Mouse (Mus musculus): ENCODE results near the gene Dcaf10.

Dcaf10 gene

DNA sequence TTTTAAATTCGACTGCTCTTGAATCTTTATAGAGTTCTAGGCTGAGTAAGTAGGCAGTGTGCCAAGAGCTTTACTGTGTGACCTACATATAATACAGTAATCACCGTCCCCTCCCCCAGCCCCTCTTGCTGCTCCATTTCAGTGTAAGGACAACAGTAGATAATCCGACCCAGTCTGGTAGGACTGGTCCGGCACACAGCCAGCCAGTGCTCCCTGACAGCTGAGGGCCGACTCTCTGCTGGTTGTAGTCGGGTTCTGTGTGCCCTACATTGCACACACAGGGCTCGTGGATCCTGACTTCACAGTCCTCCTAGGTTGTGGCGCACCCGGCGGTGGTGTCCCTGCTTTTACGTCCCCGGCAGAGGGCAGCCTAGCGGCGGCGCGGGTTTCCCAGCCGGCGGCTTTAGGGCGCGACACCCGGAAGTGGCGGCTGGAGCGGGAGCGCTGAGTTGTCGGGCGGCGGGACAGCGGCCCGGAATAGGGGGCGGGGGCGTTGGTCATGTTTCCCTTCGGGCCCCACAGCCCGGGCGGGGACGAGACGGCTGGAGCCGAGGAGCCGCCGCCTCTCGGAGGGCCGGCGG, at the start of gene Dcaf10:
TSS of gene Dcaf10 (plus strand) at position 433 of the 581 bp plus-strand sequence.
- CTCF ChIA-PET = no interaction called here
- POLR2A ChIA-PET = interaction anchor here in 3 of 4 experiments (0.5 to 1.5 kb wide), 15 partner anchors 10 to 454 kb away, joined by 3 to 5 read pairs (median 3); partner anchors contain the start of genes Slc25a51 (in 2 of the 3), Tomm5 (in 1 of the 3), Trmt10b (in 1 of the 3) and Zbtb5 (in 1 of the 3)

DNA sequence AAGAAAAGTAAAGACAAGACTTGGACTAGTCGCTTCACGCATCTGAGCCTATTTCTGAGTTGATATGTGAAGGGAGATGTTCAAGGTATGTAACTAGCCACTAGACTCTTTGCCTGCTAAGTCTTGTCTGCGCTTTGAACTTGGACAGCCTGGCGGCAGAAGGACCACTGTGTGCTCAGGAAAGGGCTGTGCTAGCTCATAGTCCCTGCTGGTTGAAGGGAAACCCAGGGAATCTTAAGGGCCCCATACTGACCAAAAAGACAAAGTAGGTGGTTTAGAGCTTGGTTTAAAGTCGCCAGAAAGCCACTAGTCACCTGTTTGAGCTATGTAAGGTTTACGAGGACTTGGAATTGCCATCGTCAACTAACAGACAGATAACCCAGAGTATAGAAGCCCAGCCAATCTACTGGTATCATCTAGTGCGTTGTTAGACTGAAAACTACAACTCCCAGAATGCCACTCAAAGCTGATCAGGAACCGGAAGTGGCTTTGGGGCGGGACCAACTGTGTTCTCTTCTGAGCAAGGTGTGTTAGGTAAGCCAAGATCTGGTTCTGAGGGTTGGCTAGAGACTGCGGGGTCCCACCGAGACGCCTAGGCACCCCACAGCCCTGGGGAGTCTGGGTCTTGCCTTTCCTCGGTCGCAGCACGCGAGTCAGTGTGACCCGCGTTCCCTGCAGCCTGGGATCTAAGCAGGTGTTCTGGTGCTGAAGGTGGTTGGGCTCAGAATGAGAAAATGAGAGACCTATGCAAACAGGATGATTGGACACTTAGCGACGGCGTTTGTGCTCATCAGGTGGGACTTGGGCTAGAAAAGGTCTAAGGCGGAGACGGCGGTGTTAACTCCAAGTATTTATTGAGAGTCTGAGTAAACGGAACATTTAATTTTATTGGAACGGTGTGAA, 45.0 kb upstream of the Dcaf10 start, which contains the start of gene Trmt10b:
TSS of gene Trmt10b (plus strand) at position 466 of the 903 bp plus-strand sequence.
- POLR2A ChIA-PET = interaction anchor here in 2 of 4 experiments (0.6 to 1.8 kb wide), 12 partner anchors 9 to 315 kb away, joined by 3 to 12 read pairs (median 3); partner anchors contain the start of gene Grhpr (in 1 of the 2)
- CTCF ChIA-PET = interaction anchor here in 3 of 4 experiments (1.0 to 1.3 kb wide), 8 partner anchors 9 to 16 kb away, joined by 3 to 10 read pairs (median 4); no protein-coding TSS in a partner anchor

DNA sequence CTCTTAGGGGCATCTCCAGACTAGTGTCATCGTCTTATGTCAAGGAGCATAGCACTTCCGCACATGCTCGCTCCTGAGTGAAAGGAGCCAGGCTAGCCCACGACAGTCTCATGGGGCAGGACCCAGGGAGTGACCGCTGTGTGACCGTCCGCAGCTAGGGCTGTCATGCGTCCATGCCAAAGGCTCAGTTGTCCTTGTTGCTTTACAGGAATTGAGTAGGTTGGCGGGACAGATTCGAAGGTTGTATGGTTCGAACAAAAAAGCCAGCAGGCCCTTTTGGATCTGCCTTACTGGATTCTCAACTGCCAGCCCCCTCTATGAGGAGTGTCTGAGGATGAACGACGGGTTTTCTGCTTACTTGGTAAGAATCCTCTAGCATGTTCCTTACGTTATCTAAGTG, 36.4 kb upstream of the Dcaf10 start:
- ChIA-PET POLR2A (interaction anchor here in 2 of 4 experiments (1.0 to 1.1 kb wide), 2 partner anchors 9 to 37 kb away, joined by 3 read pairs; partner anchors contain the start of genes Dcaf10 (in 1 of the 2), Exosc3 (in 1 of the 2) and Trmt10b (in 1 of the 2)), CTCF (interaction anchor here in 2 of 4 experiments (0.6 to 0.7 kb wide), 3 partner anchors 25 to 293 kb away, joined by 3 read pairs; no protein-coding TSS in a partner anchor)

DNA sequence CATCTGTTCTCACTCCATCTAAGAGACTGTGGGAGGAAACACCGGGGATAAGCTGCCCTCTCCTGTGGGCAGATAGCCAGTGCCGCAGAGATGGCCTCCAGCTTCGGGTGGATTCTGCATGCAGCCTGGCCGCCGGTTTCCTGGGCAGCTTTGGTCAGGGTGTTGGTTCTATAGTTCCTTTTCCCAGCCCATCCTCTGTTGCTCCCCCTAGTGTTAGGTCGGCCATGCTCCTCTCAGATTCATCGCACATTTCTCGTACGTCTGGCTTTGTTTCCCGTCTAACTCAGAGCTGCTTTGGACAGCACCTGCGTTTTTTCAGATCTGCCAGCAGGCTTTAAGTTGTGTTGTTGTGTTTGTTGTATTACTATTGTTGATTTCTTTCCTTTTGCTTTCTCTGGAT, 33.9 kb upstream of the Dcaf10 start:
- CTCF ChIA-PET = interaction anchor here (0.6 to 1.7 kb wide), 25 partner anchors 8 to 1407 kb away, joined by 3 to 8 read pairs (median 3); partner anchors contain the start of genes Trmt10b (in 3 of the 4), Polr1e (in 1 of the 4) and Slc25a51 (in 1 of the 4)

DNA sequence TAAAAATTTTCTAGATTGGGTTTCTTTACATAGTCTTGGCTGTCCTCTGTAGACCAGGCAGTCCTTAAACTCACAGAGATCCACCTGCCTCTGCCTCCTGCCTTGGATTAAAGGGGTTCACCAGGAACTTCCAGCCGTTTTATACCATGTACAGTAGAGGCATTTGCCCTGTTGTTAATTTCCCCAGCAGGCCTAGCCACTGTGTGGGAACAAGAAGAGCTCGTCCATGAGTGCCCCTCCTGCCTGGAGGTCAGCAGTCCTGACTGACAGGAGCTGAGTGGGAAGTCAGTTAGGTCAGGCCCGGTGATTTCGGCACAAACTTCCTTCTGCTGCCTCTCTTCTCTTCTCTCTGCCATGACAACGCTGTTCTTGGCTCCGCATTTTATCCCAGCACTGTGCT, 33.3 kb upstream of the Dcaf10 start:
- POLR2A ChIA-PET = interaction anchor here in 2 of 4 experiments (1.1 to 1.8 kb wide), 2 partner anchors 12 kb away, joined by 3 to 6 read pairs; no protein-coding TSS in a partner anchor
- CTCF ChIA-PET = interaction anchor here (0.6 to 1.7 kb wide), 17 partner anchors 8 to 458 kb away, joined by 3 to 8 read pairs (median 4); partner anchors contain the start of genes Trmt10b (in 3 of the 4), Polr1e (in 1 of the 4) and Slc25a51 (in 1 of the 4)

More for the DNA sequence above, 33.9 kb upstream of the Dcaf10 start:
- POLR2A ChIA-PET = interaction anchor here in 3 of 4 experiments (1.1 to 1.8 kb wide), 6 partner anchors 8 to 292 kb away, joined by 3 to 6 read pairs (median 4); partner anchors contain the start of gene Trmt10b (in 1 of the 3)

DNA sequence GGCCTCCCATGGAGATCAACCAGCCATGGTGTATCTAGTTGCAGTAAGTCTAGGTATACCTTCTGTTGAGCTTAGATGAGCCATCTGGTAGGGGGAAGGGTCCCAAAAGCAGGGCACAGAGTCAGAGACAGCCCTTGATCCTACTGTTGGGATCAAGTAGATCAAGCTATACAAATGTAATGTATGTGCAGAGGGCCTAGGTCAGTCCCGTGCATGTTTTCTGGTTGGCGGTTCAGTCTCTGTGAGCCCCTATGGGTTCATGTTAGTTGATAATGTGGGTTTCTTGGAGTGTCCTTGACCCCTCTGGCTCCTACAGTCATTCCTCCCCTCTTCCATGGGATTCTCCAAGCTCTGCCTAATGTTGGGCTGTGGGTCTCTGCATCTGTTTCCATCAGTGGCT, 30.8 kb upstream of the Dcaf10 start:
- ChIA-PET CTCF (no interaction called here), POLR2A (interaction anchor here in 1 of 4 experiments (0.9 kb wide), 1 partner anchor 14 kb away, joined by 3 read pairs; the partner anchor contains the start of gene Trmt10b)

DNA sequence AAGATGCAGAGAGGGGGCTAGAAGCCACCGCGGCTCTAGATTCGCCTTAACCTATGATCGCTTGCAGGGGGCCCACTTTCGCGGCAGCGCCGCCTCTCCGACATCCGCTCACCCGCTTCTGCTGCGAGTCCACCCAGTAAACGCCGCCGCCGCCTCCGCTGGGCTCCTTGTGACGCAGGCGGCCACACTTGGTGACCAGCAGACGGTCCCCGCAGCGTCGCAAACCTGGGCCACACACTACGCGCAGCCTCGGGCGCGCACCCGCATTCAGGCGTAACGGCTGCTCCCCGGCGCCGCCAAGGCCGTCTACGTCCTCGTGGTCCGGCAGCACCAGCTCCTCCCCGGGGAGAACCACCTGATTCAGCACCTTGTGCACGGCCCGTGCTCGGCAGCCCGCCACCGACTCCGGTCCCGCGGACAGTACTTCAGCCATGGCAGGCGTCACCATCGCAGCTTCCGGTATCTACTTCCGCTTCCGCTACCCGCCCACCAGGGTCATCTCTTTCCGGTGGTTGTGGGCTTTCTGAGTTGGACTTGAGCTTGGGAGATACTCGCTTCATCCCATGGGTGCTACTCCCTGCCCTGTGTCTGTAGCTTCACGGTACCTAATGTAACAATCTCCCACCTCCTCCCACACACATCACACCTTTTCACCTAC, 21.6 kb upstream of the Dcaf10 start:
- POLR2A ChIA-PET = interaction anchor here (0.7 to 1.7 kb wide), 14 partner anchors 12 to 361 kb away, joined by 3 to 6 read pairs (median 3); partner anchors contain the start of genes Zbtb5 (in 2 of the 4) and Dcaf10 (in 1 of the 4)

DNA sequence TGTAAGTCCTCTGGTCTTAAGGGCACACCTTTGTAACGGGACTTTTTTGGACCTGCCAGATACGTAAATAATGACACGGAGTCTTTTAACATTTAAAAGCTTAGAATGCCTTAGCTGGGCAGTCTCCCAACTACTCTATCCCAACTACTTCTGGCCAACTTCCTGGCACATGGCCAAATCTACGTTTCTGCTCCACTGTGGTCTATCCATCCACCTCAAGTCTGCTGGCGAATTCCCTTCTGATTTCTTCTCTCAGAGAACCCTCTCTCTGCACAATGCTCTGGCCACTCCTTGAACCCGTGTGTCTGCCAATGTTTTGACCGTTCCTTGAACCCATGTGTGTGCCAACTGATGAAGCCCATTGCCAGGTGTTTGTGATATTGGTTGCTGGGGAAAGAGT, 10.8 kb upstream of the Dcaf10 start:
- POLR2A ChIA-PET = interaction anchor here in 1 of 4 experiments (0.9 kb wide), 1 partner anchor 11 kb away, joined by 3 read pairs; the partner anchor contains the start of genes Dcaf10 and Exosc3
- CTCF ChIA-PET = no interaction called here

More for the DNA sequence above, 21.6 kb upstream of the Dcaf10 start:
- CTCF ChIA-PET = interaction anchor here in 1 of 4 experiments (0.6 kb wide), 1 partner anchor 710 kb away, joined by 5 read pairs; no protein-coding TSS in a partner anchor

DNA sequence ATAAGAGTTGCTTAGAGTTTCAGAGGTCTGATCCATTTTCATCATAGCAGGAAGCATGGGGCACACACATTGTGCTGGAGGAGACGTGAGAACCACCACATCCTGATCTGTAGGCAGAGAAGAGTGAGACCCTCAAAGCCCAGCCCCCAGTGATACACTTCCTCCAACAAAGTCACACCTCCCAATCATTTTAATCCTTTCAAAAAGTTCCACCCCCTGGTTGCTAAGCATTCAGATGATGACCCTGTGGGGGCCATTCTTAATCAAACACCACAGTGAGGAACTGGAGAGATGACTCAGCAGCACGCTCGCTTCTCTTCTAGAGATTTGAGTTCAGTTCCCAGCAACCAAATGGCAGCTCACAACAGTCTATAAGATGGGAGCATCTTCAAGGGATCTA, 9.4 kb upstream of the Dcaf10 start:
- POLR2A ChIA-PET = interaction anchor here in 2 of 4 experiments (0.6 to 1.4 kb wide), 4 partner anchors 9 to 88 kb away, joined by 3 to 5 read pairs (median 3); partner anchors contain the start of gene Dcaf10 (in 1 of the 2)
- CTCF ChIA-PET = no interaction called here

DNA sequence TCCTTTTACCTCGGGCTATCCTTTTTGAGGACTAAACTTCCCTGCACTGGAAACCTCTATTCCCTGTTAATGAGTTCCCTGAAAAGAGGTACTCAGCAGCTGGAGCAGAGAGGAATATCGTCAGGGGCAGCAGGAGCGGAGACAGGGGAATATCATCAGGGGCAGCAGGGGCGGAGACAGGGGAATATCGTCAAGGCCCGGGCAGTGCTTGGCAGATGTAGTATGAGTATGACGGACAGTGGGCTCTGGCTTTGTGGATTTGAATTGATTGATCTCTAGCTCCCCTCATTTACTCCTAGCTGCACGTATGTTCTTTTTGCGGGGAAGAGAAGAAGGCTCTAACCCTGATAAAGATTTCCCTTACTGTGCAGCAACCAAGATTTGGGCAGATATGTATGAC, 675 bp upstream of the Dcaf10 start:
- POLR2A ChIA-PET = interaction anchor here in 3 of 4 experiments (0.5 to 1.5 kb wide), 10 partner anchors 9 to 455 kb away, joined by 3 to 5 read pairs (median 3); partner anchors contain the start of genes Slc25a51 (in 1 of the 3), Tomm5 (in 1 of the 3) and Trmt10b (in 1 of the 3)
- CTCF ChIA-PET = no interaction called here

DNA sequence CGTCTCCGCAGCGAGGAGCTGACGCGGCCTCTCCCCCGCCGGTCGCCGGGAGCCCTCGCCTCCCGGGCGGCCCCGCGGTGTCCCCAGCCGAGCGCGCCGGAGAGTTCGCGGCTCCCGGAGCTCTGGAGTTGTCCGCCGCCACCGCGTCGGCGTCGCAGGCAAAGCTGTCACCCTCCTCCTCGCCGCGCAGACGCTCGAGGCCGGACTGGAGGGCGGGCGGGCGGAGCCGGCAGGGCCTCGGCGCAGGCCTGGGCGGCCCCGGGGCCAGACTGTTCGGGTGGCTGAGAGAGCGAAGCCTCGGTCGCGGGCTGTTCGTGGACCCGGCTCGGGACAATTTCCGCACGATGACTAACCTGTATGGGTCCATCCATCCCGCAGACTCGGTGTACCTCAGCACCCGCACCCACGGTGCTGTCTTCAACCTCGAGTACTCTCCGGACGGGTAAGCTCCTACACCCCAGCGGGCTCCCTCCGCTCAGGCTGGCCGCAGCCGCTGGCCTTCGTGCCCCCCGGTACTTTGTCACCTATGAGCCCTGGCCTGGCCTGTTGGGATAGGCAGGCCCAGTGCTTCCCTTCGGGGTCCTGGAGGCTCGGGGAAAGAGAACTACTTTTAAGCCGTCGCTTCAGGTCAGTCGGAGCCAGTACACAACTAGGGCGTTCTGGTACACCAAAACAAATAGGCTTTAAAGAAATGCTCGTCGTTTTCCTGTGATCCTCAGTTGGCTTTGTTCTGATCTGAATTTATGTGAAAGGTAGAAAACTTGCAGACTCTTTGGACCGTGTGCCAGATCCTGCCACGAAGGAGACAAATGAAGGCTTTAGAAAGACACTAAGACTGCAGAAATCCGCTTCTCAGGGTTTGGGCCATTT, 620 bp downstream of the Dcaf10 start, which contains the start of gene Exosc3:
TSS of gene Exosc3 (minus strand) at position 447 of the 870 bp plus-strand sequence.
- POLR2A ChIA-PET = interaction anchor here in 2 of 4 experiments (0.9 to 1.5 kb wide), 8 partner anchors 10 to 330 kb away, joined by 3 to 4 read pairs (median 3); partner anchors contain the start of genes Slc25a51 (in 1 of the 2) and Zbtb5 (in 1 of the 2)
- CTCF ChIA-PET = no interaction called here

DNA sequence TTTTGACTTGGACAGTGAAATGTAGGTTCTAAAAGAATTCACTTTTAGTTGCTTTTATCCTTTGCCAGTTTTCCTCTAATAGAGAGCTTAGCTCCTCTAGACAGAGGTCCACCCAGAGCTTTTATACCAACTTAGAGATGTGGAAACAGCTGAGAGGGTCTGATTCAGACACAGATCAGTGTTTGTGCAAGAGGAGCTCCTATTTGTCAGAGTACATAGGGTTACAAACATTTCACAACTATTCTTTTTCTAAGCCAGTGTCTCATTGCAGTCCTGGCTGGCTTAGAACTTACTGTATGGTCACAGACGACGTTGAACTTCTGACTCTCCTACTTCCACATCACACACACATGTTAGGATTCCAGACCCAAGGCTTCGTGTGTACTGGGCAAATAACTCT, 14.8 kb downstream of the Dcaf10 start:
- POLR2A ChIA-PET = interaction anchor here in 1 of 4 experiments (0.9 to 1.5 kb wide), 2 partner anchors 10 to 249 kb away, joined by 3 to 4 read pairs; partner anchors contain the start of gene Tomm5
- CTCF ChIA-PET = no interaction called here

DNA sequence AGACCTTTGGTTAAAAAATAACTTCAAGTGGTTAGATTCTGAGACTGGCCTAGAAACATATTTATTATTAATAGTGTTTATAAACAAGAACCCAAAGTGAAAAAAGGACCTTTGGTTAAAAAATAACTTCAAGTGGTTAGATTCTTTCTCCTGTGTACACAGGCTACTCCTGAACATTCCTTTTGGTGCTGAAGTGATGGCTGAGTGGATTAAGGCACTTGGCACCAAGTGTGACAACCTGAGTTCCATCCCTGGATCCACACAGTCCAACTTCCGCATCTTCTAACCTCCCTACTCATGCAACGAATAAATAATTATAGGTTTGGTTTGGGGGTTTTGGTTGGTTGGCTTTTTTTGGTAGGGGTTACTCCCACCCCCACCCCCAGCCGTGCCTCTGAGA, 29.4 kb downstream of the Dcaf10 start:
- POLR2A ChIA-PET = interaction anchor here in 2 of 4 experiments (0.6 to 0.7 kb wide), 2 partner anchors 66 to 364 kb away, joined by 3 to 4 read pairs; no protein-coding TSS in a partner anchor
- CTCF ChIA-PET = no interaction called here

DNA sequence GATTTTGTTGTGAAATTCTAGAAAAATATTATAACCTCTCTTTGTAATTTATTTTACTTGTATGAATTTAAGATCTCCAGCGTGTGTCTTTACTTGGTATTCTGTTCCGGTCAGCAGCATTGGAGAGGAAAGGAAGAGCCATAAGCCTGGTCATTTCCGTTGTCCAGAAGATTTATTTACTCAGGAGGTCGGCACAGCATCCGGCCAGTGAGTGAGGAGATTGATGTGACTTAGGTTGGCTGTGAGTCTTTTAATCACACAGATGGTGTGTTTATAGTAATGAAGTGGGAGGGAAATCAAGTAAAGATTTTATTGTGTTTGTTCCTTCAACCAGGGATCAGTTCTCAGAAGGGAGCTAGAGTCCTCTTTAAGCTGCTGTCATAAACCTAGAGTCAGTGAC, 33.0 kb downstream of the Dcaf10 start:
- CTCF ChIA-PET = no interaction called here
- POLR2A ChIA-PET = no interaction called here

DNA sequence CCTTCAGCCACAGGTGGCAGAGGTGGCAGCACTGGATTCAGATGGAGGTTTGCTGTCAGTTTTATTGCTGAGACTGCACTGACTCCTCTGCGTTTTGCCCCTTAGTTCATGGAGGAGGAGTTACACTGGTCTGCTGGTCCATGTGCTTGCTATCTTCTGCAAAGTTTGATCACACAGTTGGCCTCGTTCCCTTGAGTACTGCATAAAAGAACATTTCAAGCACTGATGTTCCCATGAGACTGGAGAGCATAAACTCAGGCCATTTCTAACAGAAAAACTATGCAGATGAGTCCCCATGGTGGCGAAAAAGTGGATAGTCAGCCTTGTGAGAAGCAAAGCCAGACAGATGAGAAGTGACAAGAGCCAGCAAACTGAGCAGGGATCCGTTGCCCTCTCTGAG, 34.7 kb downstream of the Dcaf10 start:
- CTCF ChIA-PET = no interaction called here

DNA sequence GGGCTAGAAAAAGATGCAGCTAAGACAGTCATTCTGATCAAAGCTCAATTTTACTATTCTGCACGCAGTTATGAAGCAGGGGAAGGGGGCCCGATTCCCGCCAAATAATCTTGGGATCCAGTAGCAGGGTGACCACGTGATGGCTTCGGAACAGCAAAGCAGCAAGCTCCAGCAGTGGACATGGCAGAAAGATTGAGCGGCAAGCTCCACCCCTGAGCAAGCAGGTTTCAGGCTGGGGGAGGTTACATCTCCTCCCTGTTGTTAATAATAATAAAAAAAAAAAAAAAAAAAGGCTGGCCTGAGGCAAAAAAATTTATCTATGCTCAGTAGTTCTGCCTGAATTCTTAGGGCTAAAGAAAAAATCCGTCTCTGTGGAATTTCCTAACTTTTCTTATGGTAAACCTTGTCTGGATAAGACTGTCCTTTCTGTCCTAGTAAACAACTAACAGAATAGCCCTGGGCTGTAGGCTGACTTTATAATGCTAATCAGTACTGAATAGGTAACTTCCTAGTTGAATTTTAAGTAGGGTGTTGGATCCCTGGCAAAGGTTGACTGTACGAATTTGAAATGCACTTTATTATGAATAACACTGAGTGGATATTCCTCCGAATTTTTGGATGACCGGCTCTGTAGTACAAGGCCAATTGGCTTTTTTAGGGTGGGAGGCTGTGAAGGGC, 39.1 kb downstream of the Dcaf10 start:
- POLR2A ChIA-PET = interaction anchor here in 3 of 4 experiments (0.7 kb wide), 4 partner anchors 24 to 292 kb away, joined by 3 to 5 read pairs (median 4); no protein-coding TSS in a partner anchor
- CTCF ChIA-PET = interaction anchor here in 2 of 4 experiments (0.7 kb wide), 2 partner anchors 81 to 350 kb away, joined by 4 to 8 read pairs; no protein-coding TSS in a partner anchor

More for the DNA sequence above, 34.7 kb downstream of the Dcaf10 start:
- POLR2A ChIA-PET = no interaction called here
